Mouse (Mus musculus) large intestine, adult 2 months (tissue): ENCODE results near the gene Med25. TPM values are rescaled to one million over a fixed set of nuclear protein-coding genes. Genes with fewer than 3 reads are reported as not detected.

Experiments
- DNase-seq: peaks from one replicate; pipeline ENCODE4 v3.0.0-alpha.2; 2012; ENCODE audit warnings: low read depth, low spot score
- WGBS: fragments of 180-500 bp; shearing (Covaris S2); methylation state at CpG from one replicate; pipeline ENCODE4 v1.1.7; 2018; 5-methylcytosine and 5-hydroxymethylcytosine counted together
- polyA plus RNA-seq: library from polyadenylated mRNA; depleted of rRNA; stranded (reverse); fragments of >200 nt; gene quantifications from 2 replicates; pipeline ENCODE4 v1.2.3, GENCODE M21; 2012; rRNA removed

Med25 gene
- 69.4 and 102 TPM in 2 replicates for polyA plus RNA-seq

DNA sequence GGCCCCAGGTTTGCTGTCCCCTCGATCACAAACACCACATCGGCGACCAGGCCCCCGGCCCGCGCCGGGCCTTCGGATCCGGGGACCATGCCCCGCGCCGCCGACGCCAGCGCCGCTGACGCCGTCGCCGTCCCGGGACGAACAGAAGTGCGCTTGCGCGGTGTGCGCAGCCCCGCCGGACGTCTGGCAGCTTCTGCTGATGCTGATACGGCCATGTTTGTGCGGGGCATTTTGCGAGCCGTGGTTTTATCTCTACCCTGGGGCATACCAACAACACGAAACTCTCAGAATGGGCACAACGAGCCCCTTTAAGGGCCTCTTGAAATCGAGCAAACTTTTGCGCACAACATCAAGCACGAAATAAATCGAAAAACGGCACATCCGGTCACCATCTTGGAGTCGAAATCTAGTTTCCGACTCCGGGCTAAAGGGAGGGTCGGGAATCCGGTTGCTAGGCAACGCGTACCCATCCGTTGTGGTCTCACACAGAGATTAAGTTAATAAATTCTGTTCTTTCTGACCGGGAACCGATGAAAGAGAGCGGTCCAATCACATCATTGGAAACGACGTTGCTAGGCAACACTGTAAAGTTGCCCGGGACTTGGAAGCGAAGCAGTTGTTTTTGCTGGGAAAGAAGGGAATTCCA lies at the start of gene Med25:
Gene Med25 (minus strand): TSS at position 437 of the 646 bp plus-strand sequence.
- DNase-seq, result no peak
- WGBS, result under 1% methylated on average over 56 of the region's 56 CpGs

DNA sequence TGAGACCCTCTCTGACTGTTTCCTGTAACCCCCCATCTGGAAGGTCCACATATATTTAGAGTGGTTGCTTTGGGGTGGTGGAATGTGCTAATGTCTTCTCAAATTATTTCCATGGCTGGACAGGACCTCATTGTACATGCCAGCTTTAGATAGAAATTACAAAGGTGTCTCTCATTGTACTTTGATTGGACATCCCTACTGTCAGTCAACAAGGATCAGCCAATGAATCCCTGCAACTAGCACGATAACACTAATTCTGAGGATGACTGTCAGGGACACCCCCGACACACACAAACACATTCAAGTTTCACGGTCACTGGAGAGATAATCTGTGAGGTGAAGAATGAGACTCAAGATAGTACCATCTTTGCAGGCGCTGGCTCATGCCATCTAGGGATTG lies 46.2 kb upstream of the Med25 start:
- WGBS, result 91% methylated on average over 4 of the region's 4 CpGs

DNA sequence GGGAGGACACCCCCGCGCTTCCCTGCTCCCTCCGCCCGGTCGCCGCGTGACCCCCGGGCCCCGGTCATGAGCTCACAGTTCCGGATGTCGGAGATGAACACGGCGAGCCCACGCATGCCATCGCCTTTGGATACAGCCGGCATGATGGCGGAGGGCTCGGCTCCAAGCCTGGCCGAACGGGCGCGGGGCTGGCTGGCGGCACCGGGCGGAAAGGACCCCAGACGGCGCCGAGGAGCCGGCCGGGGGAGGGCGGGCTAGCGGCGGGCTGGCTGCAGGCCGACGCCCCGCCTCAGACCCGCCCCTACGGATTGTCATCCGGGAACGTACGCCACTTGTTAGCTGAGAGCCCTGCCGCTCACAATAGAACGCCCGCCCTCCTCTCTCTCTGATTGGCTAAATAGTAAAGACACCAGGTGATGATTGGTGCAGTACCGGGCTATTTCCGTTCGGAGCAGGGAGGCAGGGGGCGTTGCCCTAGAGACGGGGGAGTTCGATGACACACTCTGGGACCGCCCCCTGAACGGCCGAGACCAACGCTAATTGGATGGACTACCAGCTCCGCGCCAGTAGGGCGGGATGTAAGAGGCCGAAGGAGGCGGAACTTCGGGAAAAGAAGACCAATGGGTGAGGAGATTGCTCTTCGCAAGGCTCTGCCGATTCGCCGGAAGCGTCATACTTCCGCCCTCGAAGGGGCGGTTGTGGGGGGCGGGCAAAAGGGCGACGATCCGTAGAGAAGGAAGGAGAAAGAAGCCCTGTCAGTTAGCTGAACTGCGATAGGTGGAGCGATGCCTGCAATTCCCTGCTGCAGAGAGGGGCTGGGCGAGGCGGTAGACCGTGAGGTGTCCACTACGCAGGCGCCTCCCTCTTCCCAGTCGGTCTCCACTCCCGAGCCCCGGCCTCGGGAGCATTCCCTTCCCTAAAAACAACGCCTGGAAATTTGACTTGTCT lies 37.0 kb upstream of the Med25 start, which contains the start of gene Ap2a1:
Gene Ap2a1 (minus strand): TSS at position 293 of the 948 bp plus-strand sequence.
- WGBS, result under 1% methylated on average over 84 of the region's 84 CpGs
- DNase-seq, result peak; percentile 98

More for the DNA sequence above, 46.2 kb upstream of the Med25 start:
- no peak for DNase-seq

DNA sequence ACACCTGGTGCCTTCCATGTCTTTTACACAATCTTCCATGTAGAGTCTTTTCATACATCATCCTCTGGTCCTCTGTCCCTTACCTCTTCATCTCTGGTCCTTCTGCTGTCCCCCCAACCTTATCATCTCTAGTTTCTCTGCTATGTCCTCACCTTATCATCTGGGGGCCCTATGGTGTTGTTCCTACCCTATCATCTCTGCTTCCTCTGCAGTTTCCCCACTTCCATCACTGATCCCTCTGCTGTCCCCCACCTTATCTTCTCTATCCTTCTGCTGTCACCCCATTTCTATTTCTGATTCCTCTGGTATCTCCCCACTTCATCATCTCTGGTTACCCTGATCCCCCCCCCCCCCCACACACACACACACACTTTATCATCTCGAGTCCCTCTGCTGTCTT lies 36.1 kb upstream of the Med25 start:
- no peak for DNase-seq
- WGBS, result 0% methylated on average over 1 of the region's 1 CpGs

DNA sequence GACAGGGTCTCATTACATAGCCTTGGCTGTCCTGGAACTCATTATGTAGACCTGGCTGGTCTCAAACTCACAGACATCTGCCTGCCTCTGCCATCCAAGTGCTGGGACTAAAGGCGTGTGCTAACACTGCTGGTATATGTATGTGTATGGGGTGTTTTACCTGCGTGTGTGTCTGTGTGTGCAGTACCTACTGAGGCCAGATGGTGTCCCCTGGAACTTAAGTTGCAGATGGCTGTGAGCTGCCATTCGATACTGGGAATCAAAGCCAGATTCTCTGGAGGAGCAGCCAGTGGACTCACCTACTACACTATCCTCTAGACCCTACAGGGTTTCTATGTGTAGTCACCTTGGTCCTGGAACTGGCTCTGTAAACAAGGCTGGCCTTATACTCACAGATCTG lies 33.0 kb upstream of the Med25 start:
- WGBS, result 65% methylated on average over 3 of the region's 3 CpGs
- DNase-seq, result no peak

DNA sequence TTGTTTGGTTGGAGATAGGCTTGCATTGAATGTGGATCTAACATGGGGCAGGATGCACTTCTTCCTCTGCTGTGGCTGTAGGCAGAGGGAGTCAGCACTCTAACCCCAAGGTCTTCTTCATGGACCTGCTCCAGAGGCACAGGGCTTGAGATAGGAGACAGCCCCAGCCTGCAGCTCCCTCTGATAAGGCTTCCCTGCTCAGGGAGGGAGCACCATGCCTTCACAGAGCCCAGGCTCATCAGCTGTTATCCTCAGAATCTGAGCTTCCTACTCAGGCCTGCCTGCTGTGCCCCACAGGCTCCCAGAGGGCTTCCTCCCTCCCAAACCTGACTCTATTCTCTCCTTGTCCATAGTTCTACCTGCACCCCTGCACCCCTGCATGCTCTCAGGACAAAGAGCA lies 30.0 kb upstream of the Med25 start:
- DNase-seq, result no peak

DNA sequence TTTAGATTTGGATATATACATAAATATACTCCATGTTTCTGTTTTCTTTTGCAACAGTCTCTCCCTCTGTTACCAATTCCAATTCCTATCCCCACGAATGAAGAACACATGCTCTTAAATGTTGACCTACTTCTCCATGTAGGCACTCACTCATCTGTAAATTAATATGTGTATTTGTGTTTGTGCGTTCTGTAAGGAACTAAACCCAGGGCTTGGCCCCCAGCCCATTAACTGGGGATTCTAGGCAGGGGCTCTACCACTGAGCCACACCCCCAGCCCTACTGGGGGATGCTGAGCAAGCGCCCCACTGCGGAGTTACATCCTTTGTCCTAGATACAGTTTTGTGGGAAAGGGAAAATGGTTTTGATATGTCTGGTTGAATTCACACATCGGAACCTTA lies 26.6 kb upstream of the Med25 start:
- 89% methylated on average over 5 of the region's 5 CpGs for WGBS
- DNase-seq, result no peak

DNA sequence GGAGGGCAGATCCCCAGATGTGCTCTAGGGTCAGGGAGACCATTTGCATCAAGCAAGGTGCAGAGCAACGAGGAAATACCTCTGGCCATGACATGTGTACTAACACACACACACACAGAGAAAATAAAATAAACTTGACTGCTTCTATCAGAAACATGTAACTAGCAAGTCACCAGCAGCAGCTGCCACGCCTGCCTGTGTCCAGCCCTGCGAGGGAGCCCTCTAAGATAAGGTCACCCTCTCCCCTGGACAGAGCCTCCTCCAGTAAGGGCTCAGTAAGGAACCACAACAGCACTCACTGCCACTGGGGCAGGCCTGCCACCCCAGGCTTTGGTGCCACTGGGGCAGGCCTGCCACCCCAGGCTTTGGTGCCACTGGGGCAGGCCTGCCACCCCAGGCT lies 25.7 kb upstream of the Med25 start:
- DNase-seq, result no peak
- WGBS, result 48% methylated on average over 3 of the region's 3 CpGs

DNA sequence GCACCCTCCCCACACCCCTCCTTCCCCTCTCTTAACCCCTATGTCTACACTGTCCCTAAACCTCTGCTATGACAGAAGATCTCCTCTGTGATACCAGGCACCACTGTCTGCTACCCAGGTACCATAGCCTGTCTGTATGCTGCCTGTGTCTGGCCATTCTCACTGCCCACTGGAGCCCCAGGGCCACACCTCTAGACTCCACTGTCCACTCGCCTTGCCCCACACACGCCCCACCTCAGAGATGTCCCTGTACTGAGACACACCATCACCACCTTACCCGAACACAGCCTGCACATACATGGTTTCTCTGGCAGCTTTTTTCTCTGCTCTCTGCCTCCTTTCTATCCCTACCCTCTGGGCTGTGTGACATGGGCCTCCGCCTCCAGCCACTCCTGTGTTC lies 24.4 kb upstream of the Med25 start:
- WGBS, result 90% methylated on average over 4 of the region's 4 CpGs
- DNase-seq, result no peak

DNA sequence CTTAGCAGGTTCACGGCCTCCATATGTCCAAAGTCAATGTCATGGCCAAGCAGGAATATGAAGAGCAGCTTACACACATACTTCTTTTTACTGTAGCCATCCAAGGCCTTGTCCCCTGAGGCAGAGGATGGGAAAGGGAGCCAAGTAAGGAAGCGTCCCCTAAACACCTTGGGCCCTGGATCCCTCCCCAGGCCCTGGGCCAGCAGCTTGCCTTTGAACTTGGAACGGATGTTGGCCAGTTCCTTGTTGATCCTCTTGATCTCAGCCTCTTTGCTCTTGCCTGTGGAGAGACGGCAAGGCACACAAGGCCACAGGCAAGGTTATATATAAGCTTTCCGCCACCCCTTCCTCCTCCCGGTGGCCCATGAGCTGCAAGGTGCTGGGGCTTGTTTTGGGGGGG lies 23.7 kb upstream of the Med25 start:
- DNase-seq, result no peak
- 84% methylated on average over 6 of the region's 6 CpGs for WGBS

DNA sequence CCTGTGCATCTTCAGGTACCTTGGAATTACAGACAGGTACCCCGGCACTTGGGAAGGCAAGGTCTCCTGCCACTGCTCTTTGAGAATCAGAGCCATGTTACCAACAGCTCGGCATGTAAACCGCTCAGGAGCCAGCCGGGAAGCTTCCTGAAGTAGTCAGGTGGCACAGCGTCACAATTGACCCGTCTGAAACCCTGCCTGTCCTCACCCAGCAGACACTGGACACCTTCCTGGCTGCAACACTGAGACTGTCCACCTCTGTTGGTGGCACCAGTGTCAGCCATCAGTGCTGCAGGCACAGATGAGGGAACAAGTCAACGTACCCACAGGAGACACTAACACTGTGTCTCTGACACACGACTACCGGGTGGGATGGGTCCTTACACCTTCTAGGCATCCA lies 22.8 kb upstream of the Med25 start:
- WGBS, result 96% methylated on average over 9 of the region's 9 CpGs
- no peak for DNase-seq

DNA sequence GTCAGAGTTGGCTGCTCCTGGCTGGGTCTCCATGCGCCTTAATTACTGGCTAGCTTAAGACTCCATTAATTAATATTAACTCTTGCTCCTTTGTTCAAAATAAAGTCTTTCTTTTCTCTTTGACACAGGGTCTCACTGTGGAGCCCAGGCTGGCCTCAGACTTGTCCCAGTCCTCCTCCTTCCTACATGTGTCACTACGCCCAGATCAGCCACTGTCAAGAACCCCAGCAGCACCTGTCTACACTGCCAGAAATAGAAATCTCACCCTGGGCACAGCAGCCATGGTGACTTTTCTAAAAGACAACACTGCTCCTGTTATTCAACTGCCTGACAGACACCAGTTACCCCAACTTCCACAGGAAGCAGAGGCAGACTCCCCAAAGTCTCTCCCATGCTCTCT lies 21.9 kb upstream of the Med25 start:
- no peak for DNase-seq
- 96% methylated on average over 2 of the region's 2 CpGs for WGBS

DNA sequence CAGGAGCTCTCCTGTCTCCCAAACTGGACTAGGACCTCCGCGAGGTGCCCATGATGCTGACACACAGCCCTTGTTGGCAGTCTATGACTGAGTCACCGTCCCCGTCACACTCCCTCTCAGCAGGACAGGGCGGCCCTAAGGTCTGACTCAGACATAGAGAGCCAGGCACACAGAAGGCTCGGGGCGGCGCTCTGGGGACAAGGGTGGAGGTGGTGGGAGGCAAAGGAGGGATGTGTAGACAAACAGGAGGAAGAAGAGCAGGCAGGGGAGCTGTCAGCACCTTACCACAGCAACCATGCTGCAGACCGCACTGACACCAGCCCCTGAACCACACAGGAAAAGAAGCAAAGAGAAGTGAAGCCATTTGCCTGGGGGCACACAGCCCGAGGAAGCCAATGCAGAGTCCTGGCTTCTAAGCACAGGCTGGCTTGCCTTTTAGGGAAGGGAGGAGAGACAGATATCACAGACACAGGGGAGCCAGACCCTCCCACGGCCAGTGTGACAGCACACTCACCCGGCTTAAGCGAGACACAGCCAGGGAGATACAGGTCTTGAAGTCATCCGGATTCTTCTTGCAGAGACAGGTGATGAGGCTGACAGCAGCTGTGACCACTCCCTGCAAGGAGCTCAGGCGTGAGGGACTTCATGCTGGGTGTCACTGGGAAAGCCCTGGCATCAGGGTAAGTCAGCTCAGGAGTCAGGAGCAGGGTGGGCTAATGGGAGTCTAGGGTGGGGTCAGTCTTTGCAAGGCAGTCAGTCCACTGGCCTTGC lies 16.4 kb upstream of the Med25 start:
- 87% methylated on average over 15 of the region's 15 CpGs for WGBS
- no peak for DNase-seq

DNA sequence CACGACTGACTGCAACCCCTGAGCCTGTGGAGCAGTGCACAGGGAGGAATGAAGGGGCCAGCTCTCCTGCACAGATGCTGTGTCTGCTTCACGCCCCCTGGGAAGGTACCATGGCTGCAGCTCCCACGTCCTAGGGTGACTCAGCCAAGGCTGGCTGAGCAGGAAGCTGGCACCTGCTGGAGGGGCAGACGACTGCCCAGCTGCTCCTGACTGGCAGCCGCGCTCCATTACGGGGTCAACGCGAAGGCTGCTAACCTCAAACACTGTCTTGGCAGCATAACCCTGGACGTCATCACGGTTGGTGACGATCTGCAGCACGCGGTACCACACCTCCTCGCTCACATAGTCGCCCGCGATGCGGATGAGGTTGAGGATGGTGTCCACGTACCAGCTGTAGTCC lies 12.9 kb upstream of the Med25 start:
- no peak for DNase-seq
- whole genome bisulfite sequencing, result 86% methylated on average over 20 of the region's 20 CpGs

DNA sequence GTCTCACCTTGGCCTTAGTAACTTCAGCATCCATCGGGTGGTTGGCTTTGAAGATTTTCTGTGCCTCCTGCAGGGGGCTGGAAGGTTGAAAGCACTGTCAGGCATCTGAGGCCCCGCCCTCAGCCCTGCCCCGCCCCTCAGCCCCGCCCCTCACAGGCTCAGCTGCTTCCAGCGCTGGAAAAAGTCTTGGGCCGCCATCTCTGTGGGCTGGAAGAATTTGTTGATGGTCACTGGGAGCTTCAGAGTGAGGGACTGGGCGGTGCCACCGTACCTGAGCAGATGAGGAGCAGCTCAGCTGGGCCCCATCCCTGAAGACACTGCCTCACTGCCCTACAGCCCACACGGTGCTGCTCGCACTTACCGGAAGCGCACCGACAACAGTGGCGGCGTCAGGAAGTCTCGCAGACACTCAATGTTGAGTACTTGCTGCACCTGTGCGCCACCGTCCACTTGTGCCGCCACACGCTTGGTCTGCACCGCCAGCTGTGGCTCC lies 8.8 kb upstream of the Med25 start:
- DNase-seq, result no peak
- 19% methylated on average over 21 of the region's 21 CpGs for WGBS

DNA sequence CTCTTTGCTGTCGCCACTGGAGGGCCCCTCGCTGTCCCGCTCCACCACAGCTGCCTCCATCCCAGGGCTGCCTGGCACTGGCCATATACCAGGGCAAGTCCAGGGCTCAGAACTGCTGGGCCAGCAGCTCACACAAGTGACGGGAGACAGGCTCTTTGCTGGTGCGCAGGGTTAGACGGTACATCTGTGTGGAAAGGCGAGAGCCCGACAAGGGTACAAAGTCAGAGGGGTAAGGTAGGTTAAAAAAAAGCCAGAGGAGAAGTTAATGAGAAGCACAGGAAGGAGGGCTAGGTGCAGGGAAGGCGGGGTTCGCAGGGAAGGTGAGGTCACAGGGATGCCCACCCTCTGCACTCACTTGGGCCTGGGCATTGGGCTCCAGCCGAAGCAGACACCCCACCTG lies 8.1 kb upstream of the Med25 start:
- DNase-seq, result no peak
- 90% methylated on average over 11 of the region's 11 CpGs for WGBS

DNA sequence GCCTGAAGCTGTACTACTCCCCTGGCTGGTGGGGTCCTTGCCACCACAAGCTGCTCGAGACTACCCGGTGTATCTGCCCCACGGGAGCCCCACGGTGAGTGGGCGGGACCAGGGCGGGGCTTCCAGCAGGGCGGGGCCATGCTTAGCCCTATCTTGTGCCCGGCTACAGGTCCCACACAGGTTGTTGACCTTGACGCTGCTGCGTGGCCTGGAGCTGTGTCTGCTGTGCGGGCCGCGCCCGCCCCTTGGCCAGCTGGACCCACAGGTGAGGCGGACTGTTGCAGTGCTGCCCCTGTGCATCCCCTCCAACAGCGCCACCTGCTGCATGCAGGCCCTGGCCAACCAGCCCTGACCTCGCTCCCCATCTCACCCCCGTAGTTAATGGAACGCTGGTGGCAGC lies 6.1 kb upstream of the Med25 start:
- 30% methylated on average over 19 of the region's 19 CpGs for WGBS
- no peak for DNase-seq

DNA sequence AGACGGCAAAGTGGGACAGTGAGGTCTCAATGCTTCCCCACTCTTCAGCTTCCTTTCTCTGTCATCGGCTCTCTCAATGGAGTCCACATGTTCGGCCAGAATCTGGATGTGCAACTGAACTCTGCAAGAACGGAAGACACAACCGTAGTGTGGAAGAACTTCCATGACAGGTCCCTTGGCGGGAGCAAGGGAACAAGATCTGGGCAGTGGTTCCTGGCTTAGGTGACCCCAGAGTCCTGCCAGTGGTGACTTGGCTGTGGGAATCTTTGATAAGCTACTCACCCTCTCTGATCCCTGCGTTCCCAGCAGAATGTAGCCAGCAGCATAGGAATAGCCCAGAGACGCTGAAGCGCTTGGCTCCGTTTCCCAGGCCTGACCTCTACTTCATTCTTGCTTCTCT lies 4.0 kb upstream of the Med25 start:
- DNase-seq, result no peak
- 42% methylated on average over 10 of the region's 10 CpGs for WGBS

DNA sequence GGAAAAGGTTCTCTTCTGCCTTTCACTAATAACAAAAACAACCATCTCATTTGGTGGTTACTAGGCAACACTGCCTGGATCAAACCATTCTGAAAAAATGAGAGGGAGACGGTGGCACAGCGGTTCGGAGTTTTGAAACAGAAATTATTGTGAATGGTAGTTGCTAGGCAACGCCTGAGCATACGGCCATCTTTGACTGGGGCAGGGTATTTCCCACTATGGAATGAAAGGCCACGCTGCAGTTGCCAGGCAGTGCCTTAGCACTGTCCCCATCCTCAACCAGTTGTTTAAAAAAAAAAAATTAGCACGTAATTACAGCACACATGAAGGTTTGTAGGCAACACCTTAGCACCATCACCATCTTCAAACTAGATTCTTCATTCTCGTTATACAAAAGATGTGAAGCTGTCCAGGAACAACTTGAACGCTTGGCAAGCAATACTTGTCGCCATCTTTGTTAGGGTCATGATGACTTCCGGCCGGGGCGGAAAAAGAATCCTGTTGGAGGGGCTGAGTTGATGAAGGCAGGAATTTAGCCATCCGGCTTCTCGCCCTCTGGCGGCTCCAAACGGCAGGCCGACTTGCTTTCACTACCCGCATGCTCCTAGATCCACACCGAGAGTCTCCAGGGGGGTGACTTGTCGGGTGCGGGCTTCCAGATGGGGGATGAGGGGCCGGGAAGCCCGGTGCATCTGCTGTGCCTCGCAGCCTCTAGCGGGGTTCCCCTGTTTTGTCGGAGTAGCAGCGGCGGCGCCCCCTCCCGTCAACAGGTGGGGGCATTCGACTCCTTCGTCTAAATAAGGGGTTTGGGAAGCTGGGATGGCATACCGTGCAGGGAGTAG lies 3.3 kb upstream of the Med25 start, which contains the start of gene Fuz:
Gene Fuz (plus strand): TSS at position 487 of the 842 bp plus-strand sequence.
- DNase-seq, result peak; percentile 68
- WGBS, result 1% methylated on average over 34 of the region's 34 CpGs
